Mouse (Mus musculus) embryo, embryonic 11 days (tissue): Measurements from ENCODE around the gene Bcl11b.

ENCODE experiments used
- DNase-seq: peaks from one replicate; pipeline ENCODE4 v3.0.0-alpha.2; 2015

Bcl11b gene

DNA sequence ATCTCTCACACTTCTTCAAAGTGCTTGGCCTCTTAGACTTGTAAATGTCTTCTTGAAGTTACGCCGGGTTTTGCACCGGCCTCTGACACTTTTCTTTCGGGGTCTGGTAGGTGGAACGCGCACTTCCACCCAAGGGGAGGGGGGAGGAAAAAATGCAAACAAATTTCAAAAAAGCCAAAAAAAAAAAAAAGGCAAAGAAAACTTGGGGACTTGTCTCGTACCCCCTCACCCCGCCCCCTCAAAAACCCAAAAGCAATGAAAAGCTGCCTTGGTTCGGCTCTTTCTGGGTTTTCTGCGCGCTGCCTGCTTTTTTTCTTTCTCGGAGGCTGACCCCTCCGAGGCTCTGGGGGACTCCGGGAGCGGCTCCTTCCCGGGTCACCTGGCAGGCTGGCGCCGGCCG is at the start of gene Bcl11b:
Gene Bcl11b, minus strand, starts transcription at position 120 of the 400 bp plus-strand sequence.
- peak; percentile 54 for DNase-seq

DNA sequence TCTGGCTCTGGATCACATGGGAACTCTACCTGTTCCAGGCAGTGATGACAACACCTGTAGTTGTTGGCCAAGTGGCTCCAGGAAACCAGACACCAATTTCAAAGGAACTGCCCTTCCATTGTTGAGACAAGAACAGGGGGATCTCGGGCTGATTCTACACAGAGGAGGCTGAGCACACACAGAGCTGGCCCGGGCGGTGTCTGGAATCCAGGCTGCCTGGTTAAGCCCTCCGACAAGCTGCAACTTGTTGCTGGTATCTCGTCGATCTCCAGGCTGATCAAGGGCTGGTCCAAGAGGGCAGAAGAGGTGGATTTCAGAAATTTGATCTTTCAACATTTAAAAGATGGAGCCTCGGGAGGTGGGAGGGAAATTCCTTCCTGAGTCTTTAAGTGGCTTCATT is 47.6 kb upstream of the Bcl11b start:
- DNase-seq: peak; percentile 34

DNA sequence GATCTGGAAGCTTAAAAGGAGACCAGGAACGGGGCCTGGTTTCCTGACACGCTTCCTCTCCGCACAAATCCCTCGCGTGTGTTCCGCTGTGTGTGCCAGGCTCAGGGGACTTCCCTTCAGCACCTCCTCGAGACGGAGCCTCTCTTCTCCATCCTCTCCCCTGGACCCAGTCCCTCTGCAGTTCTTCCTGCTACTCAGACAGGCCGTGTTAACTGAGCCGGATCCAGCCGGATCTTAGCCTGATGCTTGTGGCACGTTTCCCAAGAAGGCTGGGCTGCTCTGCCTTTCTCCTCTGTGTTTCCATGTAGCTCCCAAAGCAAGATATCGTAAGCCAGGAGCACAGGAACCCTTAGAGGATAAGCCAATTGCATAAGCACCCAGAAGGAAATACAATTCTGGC is 46.2 kb upstream of the Bcl11b start:
- no peak for DNase-seq

DNA sequence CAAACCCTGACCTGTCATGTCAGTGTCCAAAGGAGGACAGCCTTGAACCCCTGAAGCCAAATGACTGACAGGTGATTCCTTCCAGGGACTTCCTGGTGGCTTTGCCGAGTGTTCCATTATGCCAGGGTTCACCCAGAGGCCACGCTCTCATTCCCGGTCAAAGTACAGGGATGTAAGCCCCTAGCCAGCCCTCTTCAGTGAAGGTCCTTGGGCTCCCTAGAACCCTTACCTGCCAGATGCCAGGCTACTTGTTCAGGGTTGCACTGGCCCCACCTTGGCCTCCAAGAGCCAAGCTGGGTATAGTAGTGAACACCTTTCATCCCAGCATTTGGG is 38.8 kb upstream of the Bcl11b start:
- no peak for DNase-seq

DNA sequence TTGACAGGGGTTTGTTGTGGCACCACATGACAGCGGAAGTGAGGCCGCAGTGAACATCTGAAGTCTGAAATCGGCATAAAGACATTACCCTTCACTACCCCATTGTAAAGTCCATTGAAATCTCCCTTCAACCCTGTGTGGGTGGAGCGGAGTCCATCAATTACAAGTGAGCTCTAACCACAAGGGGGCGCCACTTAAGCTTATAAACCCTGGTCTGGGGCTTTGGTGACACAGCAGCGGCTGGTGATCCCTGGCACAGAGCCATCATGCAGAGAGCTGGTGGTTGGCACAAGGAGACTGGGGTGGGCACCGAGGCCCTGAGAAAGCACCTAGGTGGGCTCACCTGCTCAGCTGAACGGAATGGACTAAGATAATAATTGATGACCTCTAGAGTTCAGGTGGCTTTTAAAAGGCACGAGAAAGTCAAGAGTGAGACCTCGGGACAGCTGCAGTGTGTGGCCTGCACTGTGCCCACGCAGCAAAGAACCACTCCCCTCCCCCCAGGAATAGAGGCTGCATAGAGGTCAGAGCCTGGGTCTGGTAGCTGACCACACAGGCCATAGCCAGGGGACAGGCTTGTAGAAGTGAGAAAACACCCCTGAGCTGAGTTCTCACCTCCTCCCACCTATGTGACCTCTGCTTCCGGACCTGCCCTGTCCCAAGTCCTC is 38.3 kb upstream of the Bcl11b start:
- DNase-seq: peak; percentile 92

DNA sequence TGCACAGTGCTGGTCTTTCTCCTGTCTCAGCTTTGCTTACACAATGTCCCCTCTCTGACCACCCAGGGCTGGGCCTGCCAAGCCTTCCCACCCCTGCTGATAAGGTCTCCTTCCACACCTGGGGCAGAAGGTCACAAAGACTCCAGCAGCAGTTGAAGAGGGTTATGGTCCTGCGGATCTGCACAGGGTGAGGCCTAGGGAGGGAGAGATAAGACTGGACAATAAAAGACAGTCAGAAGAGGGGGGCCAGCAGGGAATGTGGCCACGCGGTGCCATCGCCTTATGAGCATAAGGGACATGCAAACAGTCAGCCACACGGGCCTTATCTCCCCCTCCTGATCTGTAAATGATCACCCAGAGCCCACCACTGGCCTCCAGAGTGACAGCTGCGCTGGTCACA is 34.0 kb upstream of the Bcl11b start:
- DNase-seq: no peak

DNA sequence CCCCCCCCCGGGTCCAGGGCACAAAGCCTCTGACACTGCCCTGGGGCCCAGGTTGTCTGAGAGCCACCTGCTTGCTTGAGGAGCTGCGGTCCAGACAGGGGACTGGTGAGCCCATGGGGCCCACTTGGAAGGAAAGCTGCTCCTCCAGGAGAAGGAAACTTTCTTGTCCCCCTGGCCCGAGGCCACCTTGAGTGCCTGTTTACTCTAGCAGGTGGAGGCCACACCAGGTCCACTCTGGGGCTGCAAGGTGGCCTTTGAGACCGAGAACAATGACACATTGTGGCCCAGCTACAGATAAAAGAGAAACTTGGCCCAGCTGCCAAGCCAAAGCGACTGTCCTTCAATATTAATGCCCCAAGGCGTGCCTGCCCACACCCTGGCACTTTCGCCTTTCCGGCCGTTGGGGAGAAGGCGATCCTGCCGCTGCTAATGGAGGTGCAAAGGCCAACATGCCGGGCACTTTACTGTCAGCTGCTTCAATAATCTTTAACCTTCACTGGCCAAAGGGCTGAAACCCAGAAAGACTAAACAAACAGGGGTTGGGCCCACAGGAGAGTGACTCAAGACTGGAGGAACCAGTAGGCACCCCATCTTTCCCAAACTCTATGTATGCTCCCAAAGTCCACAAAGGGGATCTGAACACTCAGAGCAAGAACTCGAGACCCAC is 32.1 kb upstream of the Bcl11b start:
- no peak for DNase-seq

DNA sequence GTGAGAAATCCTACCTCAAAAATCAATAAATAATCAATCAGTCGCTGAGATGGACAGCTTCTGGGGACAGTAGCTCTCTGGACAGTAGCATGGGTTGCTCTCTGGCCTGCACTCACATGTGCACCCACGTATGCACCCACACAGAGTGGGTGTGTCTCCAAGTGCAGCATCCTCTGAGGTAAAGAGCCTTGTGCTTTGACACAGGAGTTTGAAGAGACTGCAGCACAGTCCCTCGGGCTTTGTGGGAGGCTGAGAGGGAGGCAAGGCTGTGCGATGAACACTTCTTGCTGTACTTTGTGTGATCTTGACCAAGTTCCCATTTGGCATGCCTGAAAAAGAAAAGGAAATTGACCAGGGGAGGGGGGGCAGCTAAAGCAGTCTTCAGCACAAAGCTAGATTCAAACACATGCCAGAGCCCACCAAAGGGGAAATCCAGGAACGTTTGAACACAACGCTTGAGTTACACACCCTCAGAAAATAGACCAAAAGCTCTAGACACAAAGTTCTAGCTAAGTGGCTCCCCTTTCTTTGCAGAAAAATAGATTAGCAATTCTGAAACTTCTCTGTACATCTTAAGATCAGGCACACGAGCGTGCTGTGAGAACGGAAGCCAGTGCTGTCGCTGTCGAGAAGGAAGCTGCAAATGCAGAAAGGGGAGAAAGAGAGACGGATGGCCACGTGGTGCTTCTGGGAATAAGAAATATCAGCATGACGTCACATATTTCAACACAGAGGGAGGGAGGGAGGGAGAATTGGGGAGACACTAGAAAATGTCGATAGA is 19.6 kb upstream of the Bcl11b start:
- DNase-seq: no peak

DNA sequence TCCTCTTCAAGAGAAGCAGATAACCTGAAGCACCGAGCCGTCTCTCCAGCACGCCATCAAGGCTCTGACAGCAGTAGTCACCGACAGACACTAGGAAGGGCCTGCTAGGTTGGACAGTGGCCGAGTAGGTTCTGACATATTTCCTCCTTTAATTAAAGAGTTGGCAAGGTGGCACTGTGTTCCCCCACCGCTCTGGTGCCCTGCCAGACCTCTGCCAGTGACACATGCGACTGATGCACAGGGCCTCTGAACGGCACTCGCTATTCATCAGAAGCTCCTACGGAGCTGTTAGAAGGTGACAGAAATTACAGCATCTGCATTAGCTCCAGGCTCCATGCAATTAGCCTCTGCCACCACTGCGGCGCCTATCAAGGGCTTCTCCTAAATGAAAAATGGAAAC is 8.6 kb upstream of the Bcl11b start:
- DNase-seq: no peak

DNA sequence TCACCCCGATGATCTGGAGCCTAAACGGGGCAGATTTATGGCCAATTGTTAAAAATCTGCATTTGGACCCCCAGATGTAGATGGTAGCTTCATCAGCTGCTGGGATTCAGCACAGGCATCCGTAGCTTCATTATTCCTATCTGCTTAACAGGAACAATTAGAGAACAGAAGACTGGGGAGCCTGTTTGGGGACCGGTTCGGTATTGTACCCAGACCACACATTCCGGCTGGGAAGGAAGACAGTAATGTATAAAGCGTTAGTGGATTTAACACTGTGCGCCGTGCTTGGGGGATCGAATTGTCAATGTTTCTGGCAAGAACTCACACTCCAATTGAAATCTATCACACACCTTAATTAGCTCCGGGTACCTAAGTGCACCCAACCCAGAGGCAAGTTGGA is 6.9 kb upstream of the Bcl11b start:
- DNase-seq: no peak

DNA sequence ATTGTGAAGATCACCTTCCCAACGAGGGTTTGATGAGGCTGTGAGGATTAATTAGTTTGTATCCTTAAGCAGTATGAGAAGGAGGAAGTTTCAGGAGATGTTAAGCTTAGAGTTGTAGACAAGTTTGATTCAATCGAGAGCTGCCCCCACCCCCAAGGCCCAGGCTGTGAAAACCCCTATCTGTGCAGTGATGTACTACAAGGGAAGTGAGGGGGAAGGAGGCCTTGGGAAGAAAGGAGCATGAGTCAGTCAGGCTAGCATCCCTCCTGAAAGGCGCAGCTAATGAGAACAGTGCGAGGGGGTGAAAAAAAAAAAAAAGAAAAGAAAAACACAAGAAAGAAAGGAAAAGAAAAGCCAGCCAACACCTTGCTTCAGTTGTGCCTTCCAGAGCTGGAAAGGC is 5.8 kb upstream of the Bcl11b start:
- DNase-seq: no peak

DNA sequence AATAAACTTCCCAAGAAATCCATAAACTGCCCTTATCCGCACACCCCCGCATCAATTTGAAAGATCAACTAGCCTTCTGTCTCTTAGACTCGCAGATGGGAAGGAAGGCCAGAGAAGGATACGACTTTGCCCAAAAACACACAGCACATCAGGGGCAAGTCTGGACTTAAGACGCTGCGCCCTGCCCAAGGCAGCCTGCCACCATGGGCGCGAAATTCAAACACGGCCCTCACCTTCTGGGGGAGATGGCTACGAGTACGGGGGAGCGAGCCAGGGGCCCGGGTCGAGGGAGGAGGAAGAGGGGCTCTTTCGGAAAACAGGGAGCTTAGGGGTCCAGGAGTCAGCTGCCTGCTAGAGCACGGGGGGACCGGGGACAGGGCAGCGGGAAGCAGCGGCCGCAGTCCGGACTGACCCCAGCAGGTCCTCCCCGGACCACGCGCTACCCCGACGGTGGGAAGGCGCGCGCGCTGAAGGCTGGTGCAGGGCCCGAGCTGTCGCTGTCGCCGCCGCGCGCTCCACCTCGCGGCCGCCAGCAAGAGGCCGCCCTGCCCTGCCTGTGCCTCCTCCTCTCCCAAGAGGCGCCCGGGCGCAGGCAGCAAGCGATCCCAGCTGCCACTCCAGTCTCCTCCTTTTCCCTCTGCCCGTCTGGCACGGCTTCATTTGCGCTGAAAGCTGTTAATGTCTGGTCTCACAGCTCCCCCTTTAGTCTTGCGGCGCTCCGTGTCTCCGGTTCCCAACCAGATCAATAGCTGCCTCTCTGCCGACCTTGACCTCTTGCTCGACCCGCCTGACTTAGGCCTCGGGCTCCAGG is 2.6 kb upstream of the Bcl11b start:
- DNase-seq: peak; percentile 93

DNA sequence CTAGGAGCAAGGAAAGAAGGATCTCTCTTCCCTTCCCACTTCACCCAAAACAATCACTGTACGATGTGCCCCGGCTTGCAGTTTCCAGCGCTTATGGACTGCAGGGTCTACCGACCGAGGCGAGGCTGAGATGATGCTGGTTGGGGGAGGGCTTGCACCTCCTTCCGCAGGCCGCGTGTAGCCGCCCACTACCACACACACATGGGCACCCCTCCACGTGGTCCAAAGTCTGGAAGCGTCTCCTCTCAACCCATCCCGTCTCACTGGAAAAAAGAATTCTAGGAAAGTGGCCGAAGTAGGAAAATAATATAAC is 2.0 kb upstream of the Bcl11b start:
- DNase-seq: peak; percentile 58

DNA sequence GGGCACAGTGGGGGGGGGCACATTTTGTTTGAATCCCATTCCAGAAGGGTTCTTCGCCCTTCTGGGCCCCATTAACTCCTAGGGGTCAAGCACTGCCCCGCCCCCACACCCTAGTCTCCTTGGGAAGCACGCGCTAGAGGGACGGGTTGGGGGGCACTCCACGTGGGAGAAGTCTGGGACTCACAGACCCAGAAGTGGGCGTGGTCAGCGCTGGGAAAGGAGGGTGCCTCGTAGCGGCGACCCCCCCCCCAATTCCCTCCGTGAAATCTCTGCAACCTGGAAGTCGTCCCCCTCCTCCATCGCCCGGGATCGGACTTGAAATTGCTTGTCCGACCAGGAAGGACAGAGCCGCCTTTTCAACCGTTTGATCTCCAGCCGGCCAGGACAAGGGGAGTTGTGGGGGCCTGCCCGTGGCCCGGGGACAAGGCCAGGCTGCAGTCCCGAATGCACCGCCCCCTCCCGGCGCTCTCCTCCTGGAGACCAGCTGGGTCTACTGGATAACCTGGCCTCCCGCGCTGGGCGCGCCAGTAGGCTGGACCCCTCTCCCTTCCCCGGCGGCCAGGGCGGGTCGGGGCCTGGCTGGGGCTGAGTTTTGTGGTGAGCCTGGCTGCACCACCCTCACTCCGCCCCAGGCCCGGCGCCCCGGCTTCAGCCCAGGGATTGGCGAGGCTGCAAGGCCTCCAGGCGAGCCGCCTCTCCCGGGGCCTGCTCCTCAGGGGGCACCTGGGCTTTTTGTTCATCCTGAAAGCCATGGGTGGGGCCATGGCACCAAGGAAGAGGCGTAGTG is 1.5 kb upstream of the Bcl11b start:
- peak; percentile 80 for DNase-seq

DNA sequence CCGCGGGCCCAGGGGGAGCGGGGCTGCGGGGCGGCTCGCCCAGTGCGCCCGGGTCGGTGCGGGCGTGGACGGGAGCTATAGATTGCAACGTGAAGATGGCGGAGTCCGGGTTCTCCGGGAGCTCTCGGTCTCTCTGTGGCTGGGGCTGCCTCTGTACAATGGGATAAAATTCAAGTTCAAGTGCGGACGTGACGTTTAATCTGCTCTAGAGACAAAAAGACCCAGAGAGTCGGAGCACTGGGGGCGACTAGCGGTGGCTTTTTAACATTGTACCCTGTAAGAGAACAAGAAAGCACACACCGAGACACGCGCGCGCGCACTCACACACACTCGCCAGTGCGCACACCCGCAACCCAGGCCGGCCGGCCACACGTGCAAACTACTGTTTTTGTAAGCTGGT is 526 bp upstream of the Bcl11b start:
- DNase-seq: peak; percentile 97

DNA sequence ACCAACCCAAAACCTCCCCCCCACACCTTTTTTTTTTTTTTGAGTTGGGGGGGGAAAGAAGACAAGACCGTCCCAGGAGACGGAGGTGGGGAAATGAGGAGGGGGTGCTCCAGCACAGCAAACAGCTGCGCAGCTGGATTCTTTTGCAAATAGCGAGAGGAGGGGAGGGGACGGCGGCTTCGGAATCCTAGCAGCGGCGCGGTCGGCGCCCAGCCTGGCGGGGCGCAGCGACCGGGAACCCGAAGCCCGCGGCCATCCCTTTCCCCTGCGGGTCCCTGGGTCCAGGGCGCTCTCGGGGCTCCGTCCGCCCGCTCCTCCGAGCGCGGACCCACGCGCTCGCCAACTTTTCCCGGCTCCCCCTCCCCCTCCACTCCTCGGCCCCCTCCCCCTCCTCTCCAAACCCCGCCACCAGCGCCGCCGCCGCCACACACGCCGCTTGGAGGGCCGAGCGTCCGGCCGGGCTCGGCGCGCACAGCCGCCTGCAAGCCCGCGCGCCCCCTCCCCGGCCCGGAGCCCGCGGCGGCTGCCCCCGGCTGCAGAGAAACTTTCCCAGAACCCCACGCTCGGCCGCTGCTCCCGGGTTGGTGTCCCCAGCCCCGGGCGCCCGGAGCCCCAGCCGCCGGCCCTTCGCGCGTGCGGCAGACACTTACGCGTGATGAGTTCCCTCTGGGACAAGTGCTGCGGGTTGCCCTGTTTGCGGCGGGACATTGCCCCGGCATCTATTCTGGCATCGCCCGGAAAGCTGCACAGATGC is 789 bp downstream of the Bcl11b start:
- peak; percentile 78 for DNase-seq

DNA sequence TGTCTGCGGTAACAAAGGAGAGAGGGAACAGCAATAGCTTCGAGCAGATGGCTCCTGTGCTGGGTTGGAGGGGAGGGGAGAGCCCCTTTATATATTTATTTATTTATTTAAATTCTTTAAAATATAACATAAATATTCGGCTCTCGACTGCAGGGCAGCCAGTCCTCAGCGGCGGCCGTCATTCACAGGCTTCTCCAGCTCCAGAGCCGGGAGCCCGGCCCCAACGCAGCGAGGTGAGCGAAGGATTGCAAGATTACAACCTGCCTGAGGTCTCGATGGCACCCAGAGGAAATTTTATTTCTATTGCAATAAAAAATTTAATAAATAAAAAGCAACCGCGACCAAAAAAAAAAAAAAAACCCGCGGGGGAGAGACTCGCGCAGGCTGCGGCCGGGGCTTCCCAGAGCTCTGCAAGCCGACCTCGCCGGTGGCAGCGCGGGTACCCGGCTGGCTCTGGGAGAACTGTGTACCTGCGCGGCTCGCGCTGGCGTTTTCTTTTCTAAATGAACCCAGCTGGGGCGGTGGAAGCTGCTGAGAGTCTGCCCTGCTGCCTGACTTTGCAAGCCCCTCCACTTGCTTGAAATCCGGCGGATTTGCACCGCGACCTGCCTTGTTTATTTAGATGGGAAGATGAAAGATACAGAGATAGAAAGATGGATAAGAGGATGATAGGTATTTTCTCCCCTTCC is 1.6 kb downstream of the Bcl11b start:
- peak; percentile 78 for DNase-seq

DNA sequence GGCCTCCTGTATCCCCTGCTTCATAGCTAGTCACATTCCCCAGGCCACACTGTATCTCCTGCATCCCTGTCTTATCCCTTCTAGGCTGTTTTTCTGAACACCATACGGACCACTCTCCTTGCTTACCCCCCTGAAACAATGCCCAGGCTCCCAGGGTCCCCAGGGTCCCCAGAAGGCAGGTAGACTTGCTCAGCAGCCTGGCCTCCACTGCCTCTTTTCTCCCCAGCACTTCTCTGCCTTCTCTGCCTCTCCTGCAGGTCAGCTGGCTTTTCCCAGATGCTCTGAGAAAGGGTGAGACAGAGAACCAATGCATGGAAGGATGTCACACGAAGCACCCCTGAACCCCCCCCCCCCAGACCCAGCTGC is 2.7 kb downstream of the Bcl11b start:
- no peak for DNase-seq

DNA sequence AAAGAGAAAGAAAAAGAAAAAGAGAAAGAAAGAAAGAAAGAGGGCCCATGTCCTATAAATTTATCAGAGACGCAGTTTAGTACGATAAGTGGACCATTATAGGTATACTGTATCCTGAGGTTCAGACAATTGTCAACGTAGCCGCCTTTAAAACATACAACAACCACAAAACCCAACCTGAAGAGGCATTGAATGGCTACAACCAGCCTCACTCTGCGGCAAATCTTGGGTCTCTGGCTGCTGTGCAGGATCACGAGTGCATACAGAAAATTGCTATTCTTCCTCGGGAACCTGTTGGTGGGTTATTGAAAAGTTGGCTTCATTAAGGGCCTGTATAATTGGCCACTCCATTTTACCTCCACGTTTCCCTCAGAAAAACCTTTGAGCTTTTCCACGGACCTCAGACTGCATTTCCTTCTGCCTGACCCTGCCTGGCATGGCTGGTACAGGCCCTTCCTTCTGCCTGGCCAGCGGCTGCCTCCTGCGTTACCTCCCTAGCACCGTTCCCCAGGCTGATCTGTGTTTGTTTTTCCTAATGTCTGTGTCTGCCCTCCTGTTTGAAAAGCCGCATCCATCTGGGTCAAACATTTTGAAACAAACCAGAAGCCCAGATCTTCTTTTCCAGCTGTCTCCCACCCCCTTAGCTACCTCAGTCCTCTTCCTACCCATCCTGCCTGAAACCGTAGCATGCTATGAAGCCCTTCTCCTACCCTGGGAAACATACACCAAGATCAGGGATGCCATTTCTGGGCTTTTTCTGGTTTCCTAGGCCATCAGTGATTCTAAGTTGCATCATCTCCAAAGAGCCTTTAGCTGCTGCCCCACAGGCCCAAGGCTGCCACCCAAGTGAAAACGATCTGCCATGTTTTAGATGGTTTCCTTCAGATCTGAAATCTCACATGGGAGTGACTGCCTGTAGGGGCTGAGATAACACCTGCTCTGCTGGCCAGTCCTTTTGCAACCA is 3.4 kb downstream of the Bcl11b start:
- DNase-seq: no peak

DNA sequence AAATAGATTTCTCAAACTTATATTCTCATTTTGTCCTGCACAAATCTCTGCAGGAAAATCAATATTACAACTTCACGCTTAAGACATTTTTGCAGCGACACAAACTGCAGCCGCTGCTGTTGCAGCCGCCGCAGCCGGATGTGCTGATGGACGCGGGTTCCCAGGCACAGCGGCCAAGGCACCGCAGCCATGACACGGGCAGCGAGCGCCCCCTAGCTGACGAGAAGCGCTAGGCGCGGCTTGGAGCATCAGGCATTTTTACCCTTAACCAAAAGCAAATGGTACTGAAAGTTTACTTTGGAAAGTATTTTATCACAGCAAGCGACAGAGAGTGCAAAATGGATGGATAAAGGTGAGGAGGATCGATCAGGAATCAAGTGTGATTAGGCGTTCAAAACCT is 4.7 kb downstream of the Bcl11b start:
- DNase-seq: peak; percentile 93
